Mouse (Mus musculus): Measurements from ENCODE around the gene Pgls. TPM values are rescaled to one million over a fixed set of nuclear protein-coding genes. Genes with fewer than 3 reads are reported as not detected.

Pgls gene
- polyA plus RNA-seq, 1 experiment from 2014 or later = 201 TPM

DNA sequence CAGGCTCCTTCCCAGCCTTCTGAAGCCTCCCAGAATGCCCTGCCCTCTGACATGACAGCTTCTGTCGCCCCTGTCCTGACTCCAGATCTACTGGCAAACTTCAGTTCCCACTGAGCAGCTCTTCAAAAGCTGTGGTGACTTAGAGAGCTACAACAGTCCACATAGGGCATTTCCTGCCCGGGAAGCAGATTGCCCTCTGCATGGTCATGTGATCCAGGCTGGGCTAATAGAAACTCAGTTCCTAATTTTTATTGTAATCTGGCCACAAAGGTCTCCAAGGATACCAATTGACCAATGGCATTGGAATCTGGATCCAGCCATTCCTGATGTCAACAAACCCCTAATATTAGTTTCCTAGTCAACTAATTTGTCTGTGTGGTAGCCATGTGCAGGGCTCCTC lies 39.9 kb downstream of the Pgls start:
- no peak for ATAC-seq (ENCODE audit: insufficient number of reproducible peaks, insufficient read depth, low FRiP score, low read depth)
- WGBS = 61% methylated on average over 2 of the region's 2 CpGs

DNA sequence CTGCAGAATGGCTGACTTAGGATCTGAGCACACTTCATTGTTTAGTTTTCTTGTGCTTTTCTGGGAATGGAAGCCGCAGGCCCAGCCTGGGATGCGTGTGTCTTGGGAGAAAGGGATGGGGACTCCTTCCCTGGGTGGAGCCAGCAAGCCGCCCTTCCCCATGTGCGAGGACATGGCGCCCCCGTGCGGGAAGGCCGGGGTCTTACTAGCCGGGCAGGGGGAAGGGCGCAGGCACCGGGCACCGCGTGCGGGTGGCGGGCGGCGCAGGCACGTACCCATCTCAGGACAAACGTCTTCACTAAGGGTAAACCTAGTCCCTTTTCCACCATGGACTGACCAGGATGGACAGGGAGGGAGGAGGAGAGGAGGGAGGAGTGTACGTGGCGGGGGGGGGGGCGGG lies 41.2 kb downstream of the Pgls start:
- ATAC-seq (ENCODE audit: insufficient number of reproducible peaks, insufficient read depth, low FRiP score, low read depth) = no peak
- WGBS = 12% methylated on average over 19 of the region's 22 CpGs
- no peak overlapping the region for H3K9ac ChIP-seq (ENCODE audit: low read length)
- peaks cover 14 to 16% of the 10 kb centered on the region in 2 experiments; a peak in 3 of 4 replicates for H3K4me1 ChIP-seq (ENCODE audit: control insufficient read depth in 2 of 2, insufficient read depth in 2 of 2, low read length in 2 of 2)
- no peaks in the 10 kb centered on the region for H3K36me3 ChIP-seq (ENCODE audit: control insufficient read depth, insufficient read depth, low read length)
- no peak overlapping the region for H3K27ac ChIP-seq (replicated peaks in 1 of 2; ENCODE audit: control insufficient read depth in 1 of 2, insufficient read depth in 1 of 2, low read depth in 2 of 2, low read length in 2 of 2)
- H3K27me3 ChIP-seq (ENCODE audit: control insufficient read depth, insufficient read depth, low read length) = peaks cover 38% of the 10 kb centered on the region
- no peak overlapping the region for H3K4me2 ChIP-seq (ENCODE audit: low read length)
- peaks cover 8% of the 10 kb centered on the region for H3K9me3 ChIP-seq (ENCODE audit: control insufficient read depth, low read length)
- H3K4me3 ChIP-seq (ENCODE audit: control insufficient read depth in 1 of 2, insufficient read depth in 1 of 2, low read depth in 1 of 2, low read length in 2 of 2) = no peak overlapping the region

More for the DNA sequence above, 39.9 kb downstream of the Pgls start:
- no peak overlapping the region for H3K4me3 ChIP-seq (ENCODE audit: control insufficient read depth in 1 of 2, insufficient read depth in 1 of 2, low read depth in 1 of 2, low read length in 2 of 2)
- H3K27me3 ChIP-seq (ENCODE audit: control insufficient read depth, insufficient read depth, low read length) = peaks cover 38% of the 10 kb centered on the region
- H3K4me2 ChIP-seq (ENCODE audit: low read length) = no peak overlapping the region
- no peak overlapping the region for H3K9ac ChIP-seq (ENCODE audit: low read length)
- H3K36me3 ChIP-seq (ENCODE audit: control insufficient read depth, insufficient read depth, low read length) = no peaks in the 10 kb centered on the region
- peaks cover 22 to 23% of the 10 kb centered on the region in 2 experiments; a peak in 3 of 4 replicates for H3K4me1 ChIP-seq (ENCODE audit: control insufficient read depth in 2 of 2, insufficient read depth in 2 of 2, low read length in 2 of 2)
- peaks cover 8% of the 10 kb centered on the region for H3K9me3 ChIP-seq (ENCODE audit: control insufficient read depth, low read length)
- no peak overlapping the region for H3K27ac ChIP-seq (replicated peaks in 1 of 2; ENCODE audit: control insufficient read depth in 1 of 2, insufficient read depth in 1 of 2, low read depth in 2 of 2, low read length in 2 of 2)

DNA sequence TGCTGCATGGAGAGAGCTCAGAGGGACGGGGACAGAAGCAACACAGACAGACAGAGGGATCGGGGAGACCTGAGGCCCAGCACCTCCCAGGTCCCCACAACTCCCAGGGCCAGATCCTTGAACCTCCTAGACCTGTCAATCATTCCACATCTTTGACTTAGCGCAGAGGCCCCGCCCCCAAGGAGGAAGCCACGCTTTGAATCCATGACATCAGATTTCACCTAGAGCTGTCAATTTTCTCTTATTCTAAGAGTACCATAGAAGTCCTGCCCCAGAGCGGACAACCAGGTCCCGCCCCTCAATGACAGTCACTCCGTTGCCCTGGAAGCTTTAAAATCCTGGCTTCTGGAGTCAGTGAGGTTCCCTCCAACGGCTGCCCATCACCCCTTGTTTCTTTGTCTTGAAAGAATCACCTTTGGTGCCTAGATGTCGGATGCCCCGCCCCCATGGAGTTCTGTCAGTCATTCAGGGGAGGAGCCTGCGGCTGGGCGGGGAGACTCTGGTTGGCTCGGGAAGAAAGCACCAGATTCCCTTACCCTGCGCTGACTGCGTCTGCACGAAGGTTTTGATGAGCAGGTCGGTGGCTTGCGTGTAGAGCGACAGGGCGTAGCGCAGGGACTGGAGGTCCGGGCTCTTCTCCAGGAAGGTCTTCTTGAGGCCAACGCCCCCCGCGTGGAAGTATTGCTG lies 42.1 kb downstream of the Pgls start:
- Histone ChIP-seq H3K4me3 (ENCODE audit: control insufficient read depth in 1 of 2, insufficient read depth in 1 of 2, low read depth in 1 of 2, low read length in 2 of 2) (peak overlapping the region in 1 of 2 experiments; percentile 5; a peak in 1 of 4 replicates), H3K4me1 (ENCODE audit: control insufficient read depth in 2 of 2, insufficient read depth in 2 of 2, low read length in 2 of 2) (peaks cover 7 to 12% of the 10 kb centered on the region in 2 experiments; a peak in 2 of 4 replicates), H3K4me2 (ENCODE audit: low read length) (peak overlapping the region; percentile 49), H3K27me3 (ENCODE audit: control insufficient read depth, insufficient read depth, low read length) (peaks cover 38% of the 10 kb centered on the region), H3K36me3 (ENCODE audit: control insufficient read depth, insufficient read depth, low read length) (no peaks in the 10 kb centered on the region), H3K9ac (ENCODE audit: low read length) (no peak overlapping the region), H3K27ac (replicated peaks in 1 of 2; ENCODE audit: control insufficient read depth in 1 of 2, insufficient read depth in 1 of 2, low read depth in 2 of 2, low read length in 2 of 2) (no peak overlapping the region), H3K9me3 (ENCODE audit: control insufficient read depth, low read length) (peaks cover 8% of the 10 kb centered on the region)
- WGBS = 4% methylated on average over 26 of the region's 26 CpGs
- no peak for ATAC-seq (ENCODE audit: insufficient number of reproducible peaks, insufficient read depth, low FRiP score, low read depth)

DNA sequence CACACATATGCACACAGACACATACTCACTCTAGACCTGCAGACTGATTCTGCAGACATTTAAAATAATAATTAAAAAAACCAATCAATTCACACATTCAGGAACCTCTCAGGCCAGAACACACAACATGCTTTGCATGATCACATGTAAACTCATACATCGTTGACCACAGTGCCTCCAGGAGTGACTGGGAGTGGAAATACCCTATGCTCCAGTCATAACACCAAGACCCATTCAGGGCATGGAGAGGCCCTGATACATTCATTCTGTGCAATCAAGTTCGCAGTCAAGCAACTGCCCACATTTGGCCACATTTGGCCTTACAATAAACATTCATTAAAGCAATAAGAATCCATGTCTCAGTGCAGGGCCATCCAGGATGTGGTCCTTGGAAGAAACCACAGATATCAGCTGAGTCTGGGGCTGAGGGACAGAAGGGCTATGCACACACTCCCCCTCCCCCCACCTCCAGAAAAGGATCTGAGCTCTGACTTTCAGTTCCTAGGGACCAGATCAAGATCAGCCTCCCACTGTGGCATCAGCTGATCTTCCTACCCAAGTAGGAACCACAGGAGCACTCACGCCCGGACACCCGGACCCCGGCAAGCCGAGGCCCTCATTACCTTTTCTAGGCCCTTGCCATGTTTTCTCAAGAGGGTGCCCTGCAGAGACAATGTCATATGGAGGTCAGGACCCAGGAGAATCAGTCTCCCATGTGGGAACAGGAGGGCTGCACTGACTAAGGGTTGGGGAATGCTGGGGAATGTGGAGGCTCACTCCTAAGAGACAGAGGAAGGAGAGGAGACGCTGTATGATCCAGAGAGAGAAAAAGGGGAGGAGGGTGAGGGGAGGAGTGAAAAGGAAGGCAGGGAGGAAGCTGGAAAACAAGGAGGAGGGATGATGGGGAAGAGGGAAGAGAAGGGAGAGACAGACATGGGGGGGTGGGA lies 45.4 kb downstream of the Pgls start:
- WGBS = 40% methylated on average over 8 of the region's 8 CpGs
- Histone ChIP-seq H3K9me3 (ENCODE audit: control insufficient read depth, low read length) (peaks cover 8% of the 10 kb centered on the region), H3K4me1 (ENCODE audit: control insufficient read depth in 2 of 2, insufficient read depth in 2 of 2, low read length in 2 of 2) (peaks cover 0 to 4% of the 10 kb centered on the region in 2 experiments; a peak in 1 of 4 replicates), H3K9ac (ENCODE audit: low read length) (no peak overlapping the region), H3K27me3 (ENCODE audit: control insufficient read depth, insufficient read depth, low read length) (peaks cover 32% of the 10 kb centered on the region), H3K36me3 (ENCODE audit: control insufficient read depth, insufficient read depth, low read length) (no peaks in the 10 kb centered on the region), H3K4me2 (ENCODE audit: low read length) (no peak overlapping the region), H3K27ac (replicated peaks in 1 of 2; ENCODE audit: control insufficient read depth in 1 of 2, insufficient read depth in 1 of 2, low read depth in 2 of 2, low read length in 2 of 2) (no peak overlapping the region), H3K4me3 (ENCODE audit: control insufficient read depth in 1 of 2, insufficient read depth in 1 of 2, low read depth in 1 of 2, low read length in 2 of 2) (no peak overlapping the region)
- ATAC-seq (ENCODE audit: insufficient number of reproducible peaks, insufficient read depth, low FRiP score, low read depth) = no peak

DNA sequence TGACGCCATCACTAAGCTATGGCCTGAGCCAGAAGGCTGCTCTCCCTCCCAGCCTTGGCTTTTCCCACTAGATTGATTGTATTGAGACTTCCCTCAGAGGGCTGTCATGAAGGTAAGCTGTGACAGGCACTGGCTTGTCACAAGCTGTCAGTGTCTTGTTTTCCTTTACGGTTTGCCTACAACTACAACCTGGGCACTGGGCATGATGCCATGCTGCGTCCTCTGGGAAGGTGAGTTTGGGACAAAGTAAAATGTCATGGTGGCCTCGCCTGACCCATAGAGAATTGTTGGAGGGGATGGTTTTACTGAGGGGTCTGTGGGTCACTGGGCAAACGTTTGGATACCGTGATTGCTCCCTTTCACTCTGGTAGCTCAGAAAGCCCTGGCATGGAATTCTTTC lies 46.3 kb downstream of the Pgls start:
- no peak overlapping the region for H3K9ac ChIP-seq (ENCODE audit: low read length)

DNA sequence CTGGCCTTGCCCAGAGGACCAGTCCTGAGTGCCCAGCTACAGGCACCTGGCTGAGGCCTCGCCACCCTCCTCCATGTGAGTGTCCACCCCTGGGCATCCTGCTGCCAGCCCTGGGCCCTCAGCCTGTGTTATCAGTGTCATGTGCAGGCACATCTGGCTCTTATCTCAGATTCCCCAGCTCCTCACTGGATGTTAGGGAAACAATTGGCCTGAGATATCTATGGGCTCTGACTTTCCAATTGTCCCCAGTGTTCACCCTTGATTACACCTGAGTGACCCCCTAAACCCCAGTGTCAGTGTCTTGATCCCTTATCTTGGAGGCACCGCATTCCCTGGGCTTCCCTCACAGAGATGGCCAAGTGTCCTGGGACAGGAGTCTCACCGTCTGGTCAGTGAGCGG lies 47.3 kb downstream of the Pgls start:
- H3K4me2 ChIP-seq (ENCODE audit: low read length) = no peak overlapping the region
- H3K4me3 ChIP-seq (ENCODE audit: control insufficient read depth in 1 of 2, insufficient read depth in 1 of 2, low read depth in 1 of 2, low read length in 2 of 2) = no peak overlapping the region
- no peak overlapping the region for H3K9ac ChIP-seq (ENCODE audit: low read length)
- peaks cover 17% of the 10 kb centered on the region for H3K27me3 ChIP-seq (ENCODE audit: control insufficient read depth, insufficient read depth, low read length)
- no peaks in the 10 kb centered on the region for H3K9me3 ChIP-seq (ENCODE audit: control insufficient read depth, low read length)
- 68% methylated on average over 4 of the region's 4 CpGs for WGBS
- no peak for ATAC-seq (ENCODE audit: insufficient number of reproducible peaks, insufficient read depth, low FRiP score, low read depth)
- no peak overlapping the region for H3K27ac ChIP-seq (replicated peaks in 1 of 2; ENCODE audit: control insufficient read depth in 1 of 2, insufficient read depth in 1 of 2, low read depth in 2 of 2, low read length in 2 of 2)
- H3K36me3 ChIP-seq (ENCODE audit: control insufficient read depth, insufficient read depth, low read length) = no peaks in the 10 kb centered on the region
- H3K4me1 ChIP-seq (ENCODE audit: control insufficient read depth in 2 of 2, insufficient read depth in 2 of 2, low read length in 2 of 2) = peaks cover 0 to 2% of the 10 kb centered on the region in 2 experiments; a peak in 1 of 4 replicates

More for the DNA sequence above, 46.3 kb downstream of the Pgls start:
- Histone ChIP-seq H3K27ac (replicated peaks in 1 of 2; ENCODE audit: control insufficient read depth in 1 of 2, insufficient read depth in 1 of 2, low read depth in 2 of 2, low read length in 2 of 2) (no peak overlapping the region), H3K4me2 (ENCODE audit: low read length) (no peak overlapping the region), H3K4me1 (ENCODE audit: control insufficient read depth in 2 of 2, insufficient read depth in 2 of 2, low read length in 2 of 2) (peaks cover 0 to 4% of the 10 kb centered on the region in 2 experiments; a peak in 1 of 4 replicates), H3K36me3 (ENCODE audit: control insufficient read depth, insufficient read depth, low read length) (no peaks in the 10 kb centered on the region), H3K27me3 (ENCODE audit: control insufficient read depth, insufficient read depth, low read length) (peaks cover 26% of the 10 kb centered on the region), H3K4me3 (ENCODE audit: control insufficient read depth in 1 of 2, insufficient read depth in 1 of 2, low read depth in 1 of 2, low read length in 2 of 2) (no peak overlapping the region), H3K9me3 (ENCODE audit: control insufficient read depth, low read length) (no peaks in the 10 kb centered on the region)
- 68% methylated on average over 6 of the region's 6 CpGs for WGBS
- no peak for ATAC-seq (ENCODE audit: insufficient number of reproducible peaks, insufficient read depth, low FRiP score, low read depth)

DNA sequence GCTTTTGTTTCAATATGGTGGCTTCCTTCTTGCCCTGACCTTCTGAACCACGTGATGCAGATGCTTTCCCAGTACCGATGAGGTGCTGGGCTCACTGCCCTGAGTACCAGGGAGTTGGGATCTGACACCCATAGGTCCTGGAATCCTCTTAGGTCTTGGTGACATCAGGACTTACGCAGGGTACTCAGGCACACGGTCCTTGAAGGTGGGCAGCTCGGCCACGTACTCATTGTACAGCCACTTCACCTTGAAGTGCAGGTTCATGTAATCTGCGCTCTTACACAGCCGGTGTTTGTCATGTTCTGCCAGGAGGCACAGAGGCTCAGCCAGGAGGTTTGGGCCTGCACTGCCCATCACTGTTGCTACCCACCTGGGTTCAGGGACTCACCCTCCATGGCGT lies 53.5 kb downstream of the Pgls start:
- Histone ChIP-seq H3K4me1 (ENCODE audit: control insufficient read depth in 2 of 2, insufficient read depth in 2 of 2, low read length in 2 of 2) (no peaks in the 10 kb centered on the region), H3K9ac (ENCODE audit: low read length) (no peak overlapping the region), H3K4me2 (ENCODE audit: low read length) (no peak overlapping the region), H3K4me3 (ENCODE audit: control insufficient read depth in 1 of 2, insufficient read depth in 1 of 2, low read depth in 1 of 2, low read length in 2 of 2) (no peak overlapping the region), H3K27me3 (ENCODE audit: control insufficient read depth, insufficient read depth, low read length) (0 out of 2 replicates have a peak, but pooled peaks cover 4% of the 10 kb centered on the region), H3K27ac (replicated peaks in 1 of 2; ENCODE audit: control insufficient read depth in 1 of 2, insufficient read depth in 1 of 2, low read depth in 2 of 2, low read length in 2 of 2) (no peak overlapping the region), H3K36me3 (ENCODE audit: control insufficient read depth, insufficient read depth, low read length) (no peaks in the 10 kb centered on the region), H3K9me3 (ENCODE audit: control insufficient read depth, low read length) (no peaks in the 10 kb centered on the region)
- 74% methylated on average over 9 of the region's 9 CpGs for WGBS
- no peak for ATAC-seq (ENCODE audit: insufficient number of reproducible peaks, insufficient read depth, low FRiP score, low read depth)
